Mouse (Mus musculus) mature B cell (primary cell): ENCODE data around the gene Gm28635.
"Not testable (repeated sequence)": the region's sequence is repeated elsewhere in the genome, so short reads cannot be mapped to it uniquely, and the experiment has no call there.

Experiments
- in situ Hi-C: fragments of 300-500 bp; cut with MboI; formaldehyde crosslinking; loops from 2 replicates; pipeline ENCODE4 v1.14.3; 2019

Gene Gm28635

DNA sequence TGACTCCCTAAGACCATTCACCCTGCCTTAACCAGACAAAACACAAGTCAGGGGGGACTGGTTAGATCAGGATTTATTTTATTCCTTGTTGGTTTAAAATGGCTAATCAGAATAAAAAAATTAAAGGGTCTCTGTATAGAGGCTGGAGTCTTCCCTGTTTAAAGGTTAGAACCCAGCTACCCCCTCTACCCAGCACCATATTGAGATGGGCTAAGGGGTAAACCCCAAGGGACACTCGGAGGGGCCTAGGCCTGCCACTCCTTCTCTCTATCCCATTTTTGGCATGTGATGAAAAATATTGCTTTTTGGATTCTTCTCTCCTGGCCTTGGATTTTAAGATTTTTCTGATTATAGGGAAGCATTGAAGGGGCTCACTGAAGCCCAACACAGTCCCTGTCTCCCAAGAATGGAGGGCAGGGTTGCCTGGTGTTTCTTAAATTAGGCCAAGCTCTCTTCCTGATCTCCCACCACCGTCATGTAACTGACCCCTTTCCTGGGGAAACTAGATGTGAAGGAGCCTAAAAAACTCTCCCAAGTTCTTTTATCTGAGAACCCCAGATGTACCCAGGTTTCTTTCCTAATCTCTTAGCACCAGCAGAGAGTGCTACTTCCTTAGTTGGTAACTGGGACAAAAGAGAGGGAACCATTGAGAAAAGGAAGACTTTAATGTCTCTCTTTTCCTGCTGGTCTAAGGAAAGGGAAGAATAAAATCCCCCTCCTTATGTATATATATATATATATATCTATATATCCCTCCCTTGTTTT, 10.4 kb upstream of the Gm28635 start:
- in situ Hi-C loops, result no loop called here

DNA sequence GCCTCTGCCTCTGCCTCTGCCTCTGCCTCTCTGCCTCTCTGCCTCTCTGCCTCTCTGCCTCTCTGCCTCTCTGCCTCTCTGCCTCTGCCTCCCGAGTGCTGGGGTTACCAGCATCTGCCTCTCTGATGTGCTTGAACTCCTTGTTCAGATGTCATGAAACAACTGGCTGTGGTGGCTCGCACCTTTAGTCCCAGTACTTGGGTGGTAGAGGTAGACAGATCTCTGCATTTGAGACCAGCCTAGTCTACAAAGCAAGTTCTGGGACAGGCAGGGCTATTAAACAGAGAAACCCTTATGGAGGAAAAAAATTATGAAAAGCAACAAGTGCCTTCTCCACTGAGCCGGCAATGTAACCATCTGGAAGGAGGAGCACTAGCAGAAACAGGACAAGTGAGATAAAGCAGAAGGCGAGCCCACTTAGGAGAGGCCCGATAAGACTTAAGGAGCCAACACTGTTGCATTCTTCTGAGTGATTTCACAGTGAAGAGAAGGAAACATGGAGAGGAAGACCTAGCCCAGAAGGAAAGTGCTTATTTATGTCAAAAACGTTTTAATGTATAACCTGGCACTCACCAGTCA, 4.9 kb upstream of the Gm28635 start:
- in situ Hi-C loops, result no loop called here

DNA sequence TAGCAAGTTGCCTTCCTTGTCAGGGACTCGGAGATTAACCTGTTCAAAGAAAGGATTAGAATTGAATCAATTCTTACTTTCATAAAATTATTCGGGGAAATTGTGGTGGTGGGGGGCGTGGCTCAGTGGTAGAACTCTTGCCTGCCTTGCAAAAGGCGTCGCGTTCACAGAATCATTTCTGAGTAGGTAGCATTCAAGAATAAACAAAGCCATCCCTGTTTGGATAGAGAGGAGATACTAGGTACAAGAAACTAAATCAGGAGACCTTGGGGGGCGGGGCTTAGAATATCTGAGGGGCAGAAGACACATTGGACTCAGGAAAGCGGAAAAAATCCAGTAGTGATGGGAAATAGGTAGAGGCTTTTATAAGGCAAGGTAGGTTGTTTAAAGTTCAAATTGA, 1.2 kb upstream of the Gm28635 start, which contains the start of gene Tmx2:
TSS of gene Tmx2 (minus strand) at position 125 of the 400 bp plus-strand sequence.
- in situ Hi-C loops, result no loop called here

DNA sequence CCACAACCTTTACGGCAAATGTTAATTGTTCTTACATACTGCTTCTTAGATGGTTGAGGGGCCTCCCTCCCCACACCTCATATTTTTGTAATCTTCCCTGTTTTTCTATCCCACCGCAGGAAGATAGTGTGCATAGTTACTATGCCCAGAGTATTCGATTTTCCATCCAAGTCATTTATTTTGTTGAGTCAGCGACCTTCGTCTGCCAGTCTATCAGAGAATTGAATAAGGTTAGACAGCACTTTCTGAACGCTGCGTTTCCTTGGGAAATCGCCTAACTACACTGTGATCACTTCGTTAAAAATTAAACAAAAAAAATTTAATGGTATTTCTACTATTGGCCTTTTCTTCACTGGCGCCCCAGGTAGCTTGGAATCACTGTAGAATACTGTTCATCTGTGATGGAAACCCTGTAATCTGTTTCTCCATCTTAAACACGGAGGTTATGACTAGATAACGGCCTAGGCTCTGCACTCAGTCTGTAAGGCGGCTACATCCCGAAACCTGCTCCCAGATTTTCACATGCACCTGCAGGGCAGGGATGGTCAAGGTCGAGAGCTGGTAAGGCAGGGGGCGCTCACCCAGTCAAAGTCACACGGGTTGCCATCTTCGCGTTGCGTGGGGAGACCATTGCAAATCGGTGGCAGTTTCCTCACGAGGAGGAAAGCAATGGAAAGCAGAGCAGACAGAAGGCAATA, 422 bp downstream of the Gm28635 start:
- in situ Hi-C loops, result no loop called here

DNA sequence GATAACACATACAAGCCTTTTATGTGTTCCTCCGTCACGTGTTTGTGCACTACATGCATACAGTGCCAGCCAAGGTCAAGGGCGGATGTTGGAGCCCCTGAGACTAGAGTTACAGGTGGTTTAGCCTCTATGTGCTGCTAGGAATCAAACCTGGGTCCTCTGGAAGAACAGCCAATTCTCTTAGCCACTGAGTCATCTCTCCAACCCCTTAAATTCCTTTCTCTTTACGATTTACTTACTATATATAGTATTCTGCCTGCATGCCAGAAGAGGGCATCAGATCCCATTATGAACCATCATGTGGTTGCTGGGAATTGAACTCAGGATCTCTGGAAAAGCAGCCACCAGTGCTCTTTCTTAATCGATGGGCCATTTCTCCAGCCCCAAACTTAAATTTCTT, 6.3 kb downstream of the Gm28635 start:
- in situ Hi-C loops, result not testable (repeated sequence)

DNA sequence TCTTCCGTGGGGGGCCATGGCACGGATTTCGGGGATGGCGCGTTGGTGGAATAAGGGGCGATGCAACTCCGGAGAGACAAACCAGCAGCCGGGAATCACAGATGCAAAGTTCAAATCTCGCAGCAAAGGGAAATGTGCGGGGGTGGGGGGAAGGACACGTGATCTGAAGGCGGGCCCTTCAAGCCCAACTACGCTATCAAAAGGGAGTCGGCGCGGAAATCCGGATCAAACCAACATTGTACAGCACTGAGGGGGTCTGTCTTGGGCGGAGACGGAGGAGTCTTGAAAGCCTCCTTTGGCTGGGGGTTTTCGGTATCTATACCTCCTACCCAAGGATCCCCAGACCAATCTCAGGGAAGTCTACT, 7.3 kb downstream of the Gm28635 start, which contains the start of gene Selenoh:
TSS of gene Selenoh (minus strand) at position 202 of the 365 bp plus-strand sequence.
- in situ Hi-C loops, result no loop called here

DNA sequence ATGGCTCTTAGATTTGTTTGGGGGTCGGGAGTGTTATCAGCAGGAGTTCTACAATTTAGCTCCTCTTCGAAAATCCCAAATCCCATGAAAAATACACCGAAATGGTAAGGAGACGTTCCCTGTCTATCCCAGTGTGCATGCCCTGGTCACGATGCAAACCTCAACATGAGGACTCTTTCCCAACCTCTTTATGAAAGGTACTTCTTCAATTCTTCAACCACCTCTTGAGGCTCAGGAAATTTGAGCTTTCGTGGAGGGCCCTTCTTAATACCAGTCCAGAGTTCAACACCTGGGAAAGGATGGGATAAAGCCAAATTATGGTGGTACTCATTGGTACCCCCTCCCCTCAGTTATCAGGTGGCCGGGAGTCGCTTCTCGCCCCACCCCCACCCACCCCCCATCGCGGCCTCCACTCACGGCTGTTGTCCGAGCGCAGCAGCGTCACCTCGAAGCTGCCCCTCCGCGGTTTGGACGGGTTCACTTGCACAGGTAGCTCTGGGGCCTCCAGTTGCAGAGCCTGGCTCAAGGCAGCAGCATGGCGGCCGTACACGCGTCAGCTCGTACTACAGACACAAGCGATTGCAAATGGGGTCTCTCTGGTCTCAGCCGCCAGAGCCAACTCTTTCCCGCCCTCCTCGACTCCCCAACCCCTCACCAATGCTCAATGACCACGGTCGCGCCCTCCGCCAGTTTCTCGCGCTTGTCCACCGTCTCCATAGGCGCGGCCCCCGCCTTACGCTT, 7.8 kb downstream of the Gm28635 start:
- in situ Hi-C loops, result loop anchor here (10.0 kb wide), 1 partner anchor 205 kb away; no protein-coding TSS in a partner anchor

DNA sequence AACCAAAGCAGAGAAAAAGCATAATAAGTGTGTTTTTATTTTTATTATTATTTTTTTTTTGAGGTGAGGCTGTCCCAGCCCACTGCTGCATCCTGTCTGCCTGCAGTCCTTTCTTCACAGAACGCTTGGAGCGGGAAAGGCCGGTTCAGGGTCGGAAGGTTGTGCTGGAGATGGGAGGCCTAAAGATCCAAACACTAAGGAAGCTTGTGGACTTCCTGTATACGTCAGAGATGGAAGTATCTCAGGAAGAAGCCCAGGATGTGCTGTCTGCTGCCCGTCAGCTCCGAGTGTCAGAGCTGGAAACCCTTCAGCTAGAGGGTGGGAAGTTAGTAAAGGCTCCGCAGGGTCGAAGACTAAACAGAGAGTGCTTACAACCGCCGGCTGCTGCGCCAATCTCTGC, 11.8 kb downstream of the Gm28635 start:
- in situ Hi-C loops, result loop anchor here (10.0 kb wide), 1 partner anchor 201 kb away; no protein-coding TSS in a partner anchor

DNA sequence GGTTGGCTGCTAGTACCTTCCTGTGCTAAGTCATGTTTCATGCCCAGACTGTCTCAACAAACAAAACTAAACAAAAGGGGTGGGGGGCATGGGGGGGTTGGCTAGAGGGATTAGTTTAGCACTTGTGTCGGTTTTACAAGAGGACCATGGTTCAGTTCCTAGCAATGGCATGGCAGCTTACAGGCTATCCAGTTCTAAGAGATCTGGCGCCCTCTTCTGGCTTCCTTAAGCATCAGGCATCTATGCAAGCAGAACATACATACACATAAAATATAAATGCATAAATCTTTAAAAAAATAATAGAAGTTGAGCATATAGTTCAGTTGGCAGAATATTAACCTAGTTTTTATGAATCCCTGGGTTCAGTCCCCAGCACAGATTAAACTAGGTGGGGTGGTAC, 15.0 kb downstream of the Gm28635 start:
- in situ Hi-C loops, result loop anchor here (5.0 to 10.0 kb wide), 2 partner anchors 46 to 198 kb away; no protein-coding TSS in a partner anchor

DNA sequence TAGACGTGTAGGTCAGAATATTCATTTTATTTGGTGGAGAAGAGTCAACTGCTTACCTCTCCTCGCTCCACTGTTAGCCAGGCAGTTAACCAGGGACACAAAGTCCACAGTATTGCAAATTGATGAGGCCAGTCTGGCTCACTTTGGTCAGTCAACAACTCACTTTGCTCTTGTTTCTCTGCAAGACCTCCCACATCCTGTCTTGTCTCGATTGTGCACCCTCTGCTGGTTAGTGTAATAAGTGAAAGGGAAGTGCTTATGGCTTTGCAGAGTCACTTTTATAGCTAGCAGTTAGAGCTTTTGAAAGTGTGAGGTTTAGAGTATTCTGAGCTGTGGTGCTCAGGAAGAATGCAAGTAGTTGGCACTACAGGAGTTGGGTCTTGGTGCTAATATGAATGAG, 17.6 kb downstream of the Gm28635 start:
- in situ Hi-C loops, result loop anchor here (5.0 to 10.0 kb wide), 2 partner anchors 43 to 195 kb away; no protein-coding TSS in a partner anchor

DNA sequence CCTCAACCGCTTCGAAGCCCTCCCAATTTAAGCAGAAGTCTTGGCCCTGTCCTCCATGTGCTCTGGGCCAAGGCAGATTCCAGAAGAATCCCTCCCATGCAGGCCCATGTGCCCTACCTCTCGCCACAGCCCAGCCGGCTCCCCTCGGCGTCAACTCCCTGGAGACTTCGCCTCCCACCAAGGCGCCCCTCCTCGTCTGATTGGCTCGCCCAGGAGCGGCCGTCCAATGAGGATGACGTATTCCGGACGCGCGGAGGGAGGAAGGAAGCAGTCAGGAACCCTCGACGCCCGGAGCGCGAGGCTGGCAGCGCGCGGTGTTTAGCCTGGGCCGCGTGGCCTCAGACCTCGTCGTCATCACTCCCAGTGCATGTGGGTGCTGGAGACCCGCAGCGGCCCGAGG, 19.0 kb downstream of the Gm28635 start, which contains the start of gene Btbd18:
TSS of gene Btbd18 (plus strand) at position 274 of the 400 bp plus-strand sequence.
- in situ Hi-C loops, result no loop called here

DNA sequence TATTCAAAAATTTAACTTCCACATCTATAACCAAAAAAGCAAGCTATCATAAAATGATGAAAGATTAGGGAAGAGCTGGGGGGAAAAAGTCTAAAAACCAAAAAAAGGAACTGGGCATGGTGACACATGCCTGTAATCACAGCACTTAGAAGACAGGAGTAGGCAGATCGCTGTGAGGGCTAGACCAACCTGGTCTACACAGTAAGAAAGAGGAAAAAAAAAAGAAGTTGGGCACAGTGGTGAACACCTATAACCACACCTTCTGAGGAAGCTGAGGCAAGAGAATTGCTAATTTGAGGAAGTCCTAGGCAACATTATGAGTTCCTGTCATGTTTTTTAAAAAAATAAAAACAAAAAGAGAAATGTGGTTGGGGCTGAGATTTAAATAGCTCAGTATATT, 22.0 kb downstream of the Gm28635 start:
- in situ Hi-C loops, result no loop called here

DNA sequence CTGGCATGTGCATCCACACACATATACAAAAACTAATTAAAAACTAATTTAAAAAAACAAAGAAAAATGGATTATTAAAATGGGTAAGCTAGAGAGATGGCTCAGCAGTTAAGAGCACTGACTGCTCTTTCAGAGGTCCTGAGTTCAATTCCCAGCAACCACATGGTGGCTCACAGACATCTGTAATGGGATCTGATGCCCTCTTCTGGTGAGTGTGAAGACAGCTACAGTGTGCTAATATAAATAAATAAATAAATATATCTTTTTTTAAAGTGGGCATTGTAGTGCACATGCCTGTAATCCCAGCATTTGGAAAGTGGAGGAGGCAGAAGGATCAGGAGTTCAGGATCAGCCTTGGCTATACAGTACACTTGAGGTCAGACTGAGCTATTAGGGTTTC, 24.5 kb downstream of the Gm28635 start:
- in situ Hi-C loops, result no loop called here

DNA sequence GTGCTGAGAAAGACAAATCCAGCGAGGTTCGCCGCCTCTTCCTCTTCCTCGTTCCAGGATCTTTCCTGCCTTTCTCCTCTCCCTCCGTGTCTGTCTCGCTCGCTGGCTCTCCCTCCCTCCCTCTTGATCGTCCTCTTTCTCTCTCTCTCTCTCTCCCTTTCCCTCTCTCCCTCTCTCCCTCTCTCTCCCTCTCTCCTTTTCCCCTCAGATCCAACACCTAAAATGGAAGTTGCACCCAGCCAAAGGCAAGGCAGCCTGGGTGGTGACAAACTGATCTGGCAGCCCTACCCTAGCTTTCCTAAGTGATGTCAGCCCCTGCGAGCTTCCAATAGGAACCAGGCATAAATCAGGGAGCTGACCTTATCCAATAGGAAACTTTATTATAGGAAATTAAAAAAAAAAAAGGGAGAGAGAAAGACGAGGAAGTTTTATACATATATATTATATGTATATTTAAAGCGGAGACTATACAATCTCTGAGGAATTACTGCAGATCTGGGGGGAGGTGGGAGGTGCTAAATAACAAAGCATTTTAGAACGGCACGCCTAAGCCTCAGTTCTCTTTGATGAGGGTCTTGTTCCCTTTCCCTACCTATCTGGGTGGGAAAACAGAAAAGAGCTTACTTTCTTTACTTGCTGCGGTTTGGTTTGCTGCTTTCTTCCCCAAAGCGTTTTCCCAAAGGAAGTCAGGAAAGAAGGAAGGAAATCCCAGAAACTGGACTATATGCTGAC, 27.2 kb downstream of the Gm28635 start, which contains the start of gene Ctnnd1:
TSS of gene Ctnnd1 (minus strand) at position 302 of the 732 bp plus-strand sequence.
- in situ Hi-C loops, result no loop called here

DNA sequence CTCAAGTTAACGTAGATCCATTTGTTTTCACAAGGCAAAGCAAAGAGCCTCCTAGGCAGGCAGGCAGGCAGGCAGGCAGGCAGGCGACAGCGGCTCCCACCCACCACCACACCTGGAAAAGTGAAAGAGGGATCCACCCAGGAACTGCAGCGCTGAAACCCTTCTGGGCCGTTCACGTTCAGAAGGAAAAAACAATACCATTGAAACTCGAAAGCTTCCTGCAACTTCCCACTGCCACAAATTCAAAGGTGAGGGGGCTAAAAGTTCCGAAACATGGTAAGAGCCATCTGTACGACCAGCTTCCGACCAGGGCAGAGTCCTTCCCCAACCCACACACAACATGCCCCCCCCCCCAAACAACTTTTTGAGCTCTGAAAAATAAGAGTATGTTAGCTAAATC, 28.2 kb downstream of the Gm28635 start:
- in situ Hi-C loops, result no loop called here

DNA sequence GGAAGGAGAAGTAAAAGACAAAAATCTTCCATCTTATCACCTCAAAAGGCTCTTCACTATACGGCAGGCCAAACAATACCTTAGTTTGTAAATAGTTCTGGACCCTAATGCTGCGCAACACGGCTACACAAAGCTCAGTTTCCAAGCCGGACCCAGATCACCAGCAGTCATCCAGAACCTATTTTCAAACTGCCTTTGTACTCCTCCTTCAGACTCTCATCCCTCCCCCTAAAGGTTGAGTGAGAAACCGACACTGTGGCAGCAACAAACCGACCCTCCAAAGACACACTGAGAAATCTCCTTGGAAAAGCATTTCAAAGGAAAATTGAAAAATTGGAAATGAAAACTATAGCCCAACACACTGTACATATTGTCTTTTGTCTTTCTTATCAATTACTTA, 29.5 kb downstream of the Gm28635 start:
- in situ Hi-C loops, result no loop called here

DNA sequence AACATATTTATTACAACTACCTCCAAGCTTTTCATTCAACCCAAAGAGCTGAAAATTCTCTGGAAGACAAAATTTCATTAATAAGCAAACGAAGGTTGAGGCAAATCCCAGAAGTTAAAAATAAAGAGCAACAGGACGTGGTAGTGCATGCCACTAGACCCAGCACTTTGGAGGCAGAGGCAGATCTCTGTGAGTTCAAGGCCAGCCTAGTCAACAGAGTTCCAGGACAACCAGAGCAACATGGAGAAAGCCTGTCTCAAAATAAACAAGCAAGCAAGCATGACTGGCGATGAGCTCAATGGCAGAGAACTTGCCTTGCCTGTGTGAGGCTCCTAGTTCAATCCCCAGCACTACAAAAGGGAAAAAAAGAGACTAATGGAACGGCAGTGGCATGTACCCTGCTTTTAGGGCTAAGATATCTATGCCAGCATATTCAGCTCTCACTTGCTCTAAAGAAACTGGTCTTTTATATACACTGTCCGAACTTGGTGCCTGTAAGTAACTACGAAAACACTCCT, 30.7 kb downstream of the Gm28635 start:
- in situ Hi-C loops, result no loop called here

DNA sequence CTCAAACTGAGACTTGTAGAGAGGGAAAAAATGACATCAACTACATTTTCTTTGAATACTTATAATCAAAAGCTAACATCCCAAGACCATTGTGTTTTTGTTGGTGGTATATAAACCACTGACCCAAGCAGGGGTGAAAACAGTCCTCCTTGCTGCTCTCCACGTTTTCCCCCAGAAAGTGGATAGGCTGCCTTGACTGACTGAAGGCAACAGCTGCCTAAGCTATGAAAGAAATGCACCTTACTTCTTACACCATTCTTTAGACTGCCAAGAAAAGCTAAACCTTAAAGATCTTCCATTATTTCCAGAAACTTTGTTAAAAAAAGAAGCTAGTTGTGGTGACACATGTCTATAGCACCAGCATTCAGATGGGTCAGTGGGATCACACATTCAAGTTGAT, 31.7 kb downstream of the Gm28635 start:
- in situ Hi-C loops, result no loop called here

DNA sequence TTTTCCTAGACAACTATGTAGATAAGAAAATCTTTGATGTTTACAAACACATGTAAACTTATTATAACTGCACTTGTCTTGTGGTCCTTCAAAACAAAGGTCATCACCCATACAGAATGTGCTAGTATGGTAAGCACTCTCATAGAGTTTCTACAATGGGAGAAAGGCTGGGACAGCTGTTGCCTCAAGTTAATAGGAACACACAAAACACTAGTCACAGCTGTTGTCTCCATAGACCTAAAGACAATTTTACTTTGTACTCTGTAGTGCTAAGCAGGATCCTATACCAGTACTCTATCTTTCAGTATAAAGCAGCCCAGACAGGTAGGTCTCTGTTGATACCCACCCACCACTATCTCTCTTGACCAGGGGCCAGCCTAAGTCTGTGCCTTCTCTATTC, 37.0 kb downstream of the Gm28635 start:
- in situ Hi-C loops, result no loop called here

DNA sequence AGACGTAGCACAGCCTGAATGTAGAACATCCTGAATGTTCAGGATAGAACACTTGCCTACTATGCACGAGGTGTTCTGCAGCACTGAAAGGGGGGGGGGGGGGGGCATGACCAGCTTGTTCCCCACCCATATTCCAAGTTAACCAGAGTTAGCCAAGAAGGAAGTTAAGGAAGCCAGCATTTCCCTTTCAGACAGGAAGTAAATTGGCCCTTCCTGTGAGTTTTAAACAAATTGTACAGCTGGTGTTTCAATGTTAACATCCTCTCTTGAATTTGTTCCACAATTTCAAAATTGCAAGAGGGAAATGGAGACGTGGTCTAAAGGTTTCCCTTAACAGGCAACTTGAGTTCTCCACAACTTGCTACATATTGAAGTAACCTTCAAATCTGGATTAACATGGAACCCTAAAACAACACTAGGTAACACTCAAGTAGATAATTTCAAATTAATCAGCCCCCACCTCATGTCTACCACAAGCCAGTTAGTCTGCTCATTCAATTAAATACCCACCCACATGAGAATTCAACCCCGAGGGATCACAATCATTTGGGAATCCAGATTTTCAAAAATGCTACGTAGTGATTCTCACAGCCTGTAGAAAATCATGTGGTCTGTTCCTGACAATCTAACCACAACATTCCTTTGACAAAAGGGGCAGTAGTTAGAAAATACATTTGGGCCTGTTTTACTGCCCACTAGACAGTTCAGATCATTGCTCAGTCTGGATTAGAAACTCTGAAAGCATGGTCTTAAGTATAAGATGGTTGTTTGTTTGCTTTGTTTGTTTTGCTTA, 39.2 kb downstream of the Gm28635 start:
- in situ Hi-C loops, result no loop called here
